Mouse (Mus musculus): ENCODE measurements at regions not wholly inside any gene's neighbourhood (a gene's known extent, or its start where the extent isn't known, plus 50 kb on each side); places are given as distances from the start of the nearest gene placed in this dataset.

DNA sequence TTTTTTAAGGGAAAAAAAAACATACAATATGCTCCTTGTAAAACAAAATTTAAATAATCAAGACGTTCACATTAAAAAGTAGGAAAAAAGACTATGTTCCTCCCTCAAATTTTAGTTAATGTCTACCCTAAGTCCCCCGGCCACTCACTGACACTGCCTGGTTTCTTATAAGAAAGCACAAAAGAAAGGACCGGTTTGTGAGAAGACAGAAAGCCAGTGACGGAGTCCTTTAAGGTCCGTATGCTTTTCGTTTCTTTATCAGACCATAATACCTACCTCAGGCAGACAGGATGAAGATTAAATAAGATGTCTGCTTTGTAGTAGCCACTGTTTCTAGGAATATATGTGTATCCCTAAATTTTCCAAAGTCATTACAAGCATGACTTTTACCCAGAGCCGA is 164.3 kb downstream of the Npr3 start:
- Histone ChIP-seq H3K36me3 (no peaks in the 10 kb centered on the region), H3K27ac (replicated peaks) (no peak overlapping the region), H3K4me2 (no peak overlapping the region), H3K9ac (replicated peaks) (no peak overlapping the region), H3K9me3 (replicated peaks) (no peaks in the 10 kb centered on the region), H3K4me1 (peaks cover 15% of the 10 kb centered on the region), H3K27me3 (replicated peaks) (no peaks in the 10 kb centered on the region), H3K4me3 (replicated peaks) (no peak overlapping the region)
- 77% methylated on average over 7 of the region's 7 CpGs for WGBS
- no peak for ATAC-seq (ENCODE audit: low FRiP score)

DNA sequence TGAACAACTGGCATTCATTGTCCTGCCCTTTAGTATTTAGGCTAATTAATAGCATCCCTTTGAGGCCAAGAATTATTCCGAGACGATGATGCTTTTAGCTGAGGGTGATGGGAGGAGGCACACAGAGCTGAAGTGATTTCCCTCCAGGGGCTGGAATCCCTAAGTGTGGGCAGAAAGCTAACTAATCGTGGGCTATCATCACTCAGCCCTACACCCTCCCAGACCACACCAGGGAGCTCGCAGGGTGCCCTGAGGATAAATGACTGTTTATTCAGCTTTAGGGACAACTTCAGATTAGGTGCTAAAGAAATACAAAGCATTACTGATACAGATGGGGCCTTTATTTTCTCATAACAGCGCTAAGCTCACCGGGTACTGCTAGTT is 164.7 kb downstream of the Npr3 start:
- no peaks in the 10 kb centered on the region for H3K9me3 ChIP-seq (replicated peaks)
- H3K4me2 ChIP-seq = peak overlapping the region; percentile 49
- H3K4me3 ChIP-seq (replicated peaks) = 0 out of 2 replicates have a peak overlapping the region, but pooled peaks have one; percentile 1
- no peaks in the 10 kb centered on the region for H3K27me3 ChIP-seq (replicated peaks)
- 0 out of 2 replicates have a peak overlapping the region, but pooled peaks have one; percentile 8 for H3K9ac ChIP-seq (replicated peaks)
- H3K36me3 ChIP-seq = no peaks in the 10 kb centered on the region
- no peak for ATAC-seq (ENCODE audit: low FRiP score)
- peaks cover 15% of the 10 kb centered on the region for H3K4me1 ChIP-seq
- no peak overlapping the region for H3K27ac ChIP-seq (replicated peaks)
- 10% methylated on average over 6 of the region's 6 CpGs for WGBS

GRCm38 (mm10) chr15:11741598-11742345 is 165.3 kb downstream of the Npr3 start:
- Histone ChIP-seq H3K36me3 (no peaks in the 10 kb centered on the region), H3K9me3 (replicated peaks) (no peaks in the 10 kb centered on the region), H3K4me3 (replicated peaks) (0 out of 2 replicates have a peak overlapping the region, but pooled peaks have one; percentile 1), H3K27ac (replicated peaks) (no peak overlapping the region), H3K4me1 (peaks cover 15% of the 10 kb centered on the region), H3K4me2 (peak overlapping the region; percentile 49), H3K27me3 (replicated peaks) (no peaks in the 10 kb centered on the region), H3K9ac (replicated peaks) (peak overlapping the region; percentile 17; the same call in 1 of the 2 replicates)
- 26% methylated on average over 18 of the region's 18 CpGs for WGBS
- peak; percentile 76 for ATAC-seq (ENCODE audit: low FRiP score)

DNA sequence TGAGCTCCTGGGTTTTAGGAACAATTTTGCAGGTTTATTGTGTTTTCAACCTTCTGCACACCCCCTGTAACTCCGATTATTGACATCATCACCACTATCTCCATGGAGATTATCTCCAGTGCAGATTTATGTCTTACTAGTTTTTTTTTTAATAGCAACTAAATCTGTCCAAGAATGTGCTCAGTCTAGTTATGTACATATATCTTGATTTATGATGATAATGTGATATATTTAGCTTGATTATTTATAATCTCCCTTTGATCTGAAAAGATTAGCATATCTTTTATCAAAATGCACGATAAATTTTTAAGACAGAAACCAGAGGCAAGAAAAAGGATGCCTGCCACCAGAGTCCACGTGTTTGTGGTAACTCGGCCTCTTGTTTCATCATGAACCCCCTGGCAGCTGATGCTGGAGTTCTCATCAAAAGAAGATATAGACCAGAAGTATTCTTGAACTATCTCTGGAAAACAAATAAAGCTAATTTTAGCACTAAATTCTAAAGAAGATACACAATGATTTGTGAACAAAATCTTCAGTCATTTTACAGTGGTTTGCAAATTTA is 169.6 kb downstream of the Npr3 start:
- Histone ChIP-seq H3K4me1 (peaks cover 14% of the 10 kb centered on the region), H3K4me3 (replicated peaks) (no peak overlapping the region), H3K9me3 (replicated peaks) (no peaks in the 10 kb centered on the region), H3K36me3 (no peaks in the 10 kb centered on the region), H3K27ac (replicated peaks) (no peak overlapping the region), H3K27me3 (replicated peaks) (no peaks in the 10 kb centered on the region), H3K9ac (replicated peaks) (no peak overlapping the region), H3K4me2 (no peak overlapping the region)
- no peak for ATAC-seq (ENCODE audit: low FRiP score)
- 86% methylated on average over 4 of the region's 4 CpGs for WGBS

- Histone ChIP-seq H3K4me2 (no peak overlapping the region), H3K9ac (replicated peaks) (no peak overlapping the region), H3K4me1 (no peaks in the 10 kb centered on the region), H3K36me3 (no peaks in the 10 kb centered on the region), H3K27ac (replicated peaks) (no peak overlapping the region), H3K9me3 (replicated peaks) (no peaks in the 10 kb centered on the region), H3K27me3 (replicated peaks) (no peaks in the 10 kb centered on the region), H3K4me3 (replicated peaks) (no peak overlapping the region)
- 88% methylated on average over 5 of the region's 5 CpGs for WGBS
- ATAC-seq (ENCODE audit: low FRiP score) = no peak
Observed at GRCm38 (mm10) chr15:11734639-11735265, 172.3 kb downstream of the Npr3 start.

DNA sequence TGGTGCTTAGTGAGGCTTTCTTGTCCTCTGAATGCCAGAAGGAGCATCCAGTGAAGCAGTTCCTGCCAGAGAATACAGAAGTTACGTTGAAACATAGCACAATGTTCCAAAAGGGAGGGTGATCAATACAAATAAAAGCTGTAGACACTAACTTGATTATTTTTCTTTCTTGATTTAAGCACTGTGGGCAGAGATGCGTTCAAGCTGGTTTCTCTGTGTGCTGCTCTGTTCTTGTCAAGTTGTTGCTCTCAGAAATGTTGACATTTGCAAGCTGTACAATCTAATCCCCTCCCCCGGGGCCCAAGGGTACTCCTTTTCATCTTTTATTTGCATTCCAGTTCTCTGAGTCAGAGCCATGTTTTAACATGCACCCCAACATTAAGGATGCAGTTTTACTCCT is 177.7 kb downstream of the Npr3 start:
- no peaks in the 10 kb centered on the region for H3K4me1 ChIP-seq
- no peak overlapping the region for H3K4me3 ChIP-seq (replicated peaks)
- no peaks in the 10 kb centered on the region for H3K27me3 ChIP-seq (replicated peaks)
- H3K36me3 ChIP-seq = no peaks in the 10 kb centered on the region
- no peaks in the 10 kb centered on the region for H3K9me3 ChIP-seq (replicated peaks)
- H3K27ac ChIP-seq (replicated peaks) = no peak overlapping the region
- no peak for ATAC-seq (ENCODE audit: low FRiP score)
- H3K9ac ChIP-seq (replicated peaks) = no peak overlapping the region
- WGBS = 72% methylated on average over 3 of the region's 3 CpGs
- no peak overlapping the region for H3K4me2 ChIP-seq

DNA sequence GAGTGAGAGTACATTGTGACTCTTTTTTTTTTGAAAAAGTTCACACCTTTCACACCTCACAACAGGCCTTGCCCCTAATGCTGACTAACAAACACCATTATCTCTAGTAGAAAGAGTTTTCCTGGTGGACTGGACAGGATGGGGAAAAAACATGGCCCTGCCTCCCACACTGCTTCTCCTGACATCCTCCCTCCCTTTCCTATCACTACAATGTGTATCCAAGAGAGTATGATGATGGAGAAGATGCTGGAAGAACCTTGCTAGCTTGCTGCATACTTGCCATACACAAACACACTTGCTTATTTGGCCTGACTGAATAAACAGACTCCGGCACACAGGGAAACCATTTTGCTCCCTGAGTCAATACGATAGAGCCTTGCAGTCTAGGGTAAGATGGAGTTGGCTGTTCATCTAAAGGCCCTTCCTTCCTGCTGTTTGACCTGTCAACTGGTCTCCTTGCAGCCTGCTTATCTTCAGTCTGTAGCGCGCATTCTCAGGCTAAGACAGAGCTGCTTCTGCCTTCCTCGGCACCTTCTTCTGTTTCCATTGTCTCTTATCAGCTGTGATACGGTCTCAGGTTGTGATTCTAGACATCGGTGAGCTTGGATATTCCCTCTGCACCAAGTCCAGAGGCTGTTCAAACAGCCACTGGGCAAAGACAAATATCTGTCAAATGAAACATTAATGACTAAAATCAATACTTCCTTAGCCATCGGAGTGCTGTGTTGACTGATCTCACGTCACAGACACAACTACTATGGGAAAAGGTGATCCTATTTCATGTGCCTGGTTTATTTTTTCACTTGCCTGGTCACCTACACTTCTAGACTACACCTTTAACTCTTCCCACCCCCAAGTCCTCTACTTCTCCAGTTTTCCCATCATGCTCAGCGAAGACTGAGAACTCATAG is 181.2 kb downstream of the Npr3 start:
- Histone ChIP-seq H3K27me3 (replicated peaks) (no peaks in the 10 kb centered on the region), H3K4me1 (no peaks in the 10 kb centered on the region), H3K9me3 (replicated peaks) (no peaks in the 10 kb centered on the region), H3K27ac (replicated peaks) (no peak overlapping the region), H3K9ac (replicated peaks) (no peak overlapping the region), H3K4me2 (no peak overlapping the region), H3K4me3 (replicated peaks) (no peak overlapping the region), H3K36me3 (no peaks in the 10 kb centered on the region)
- ATAC-seq (ENCODE audit: low FRiP score) = no peak
- 87% methylated on average over 10 of the region's 10 CpGs for WGBS

- ATAC-seq (ENCODE audit: low FRiP score) = no peak
- Histone ChIP-seq H3K27ac (replicated peaks) (no peak overlapping the region), H3K4me1 (no peaks in the 10 kb centered on the region), H3K27me3 (replicated peaks) (no peaks in the 10 kb centered on the region), H3K4me3 (replicated peaks) (no peak overlapping the region), H3K9ac (replicated peaks) (no peak overlapping the region), H3K36me3 (no peaks in the 10 kb centered on the region), H3K4me2 (no peak overlapping the region), H3K9me3 (replicated peaks) (no peaks in the 10 kb centered on the region)
- 85% methylated on average over 4 of the region's 4 CpGs for WGBS
Observed at GRCm38 (mm10) chr15:11720645-11721044, 186.4 kb downstream of the Npr3 start.

DNA sequence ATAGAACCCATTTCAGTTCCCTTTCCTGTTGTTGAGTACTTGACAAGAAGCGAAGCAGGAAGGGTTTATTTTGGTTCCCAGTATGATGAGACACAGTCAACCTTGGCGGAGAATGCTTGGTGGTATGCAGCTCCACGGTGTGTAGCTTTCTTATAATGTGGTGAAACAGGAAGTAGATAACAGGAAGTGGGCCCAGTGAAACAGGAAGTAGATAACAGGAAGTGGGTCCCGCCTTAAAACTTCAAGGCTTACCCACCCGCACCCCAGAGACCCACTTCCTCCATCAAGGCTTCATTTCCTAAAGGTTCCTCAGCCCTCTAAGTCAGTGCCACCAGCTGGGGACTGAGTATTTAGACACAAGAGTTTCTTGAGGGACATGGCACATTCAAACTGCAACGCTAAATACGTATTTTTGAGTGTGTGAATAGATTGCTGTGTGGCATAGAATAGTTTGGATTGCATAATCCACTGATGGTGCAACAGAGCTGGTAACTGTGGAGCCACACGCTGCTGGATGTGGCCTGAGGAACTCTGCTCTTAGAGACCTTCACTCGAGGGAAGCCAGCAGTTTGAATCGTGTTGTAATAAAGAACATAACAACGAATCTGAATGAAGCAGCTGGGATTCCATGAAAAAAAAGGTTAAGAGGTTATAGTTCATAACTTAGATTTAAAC is 190.8 kb downstream of the Npr3 start:
- Histone ChIP-seq H3K9me3 (replicated peaks) (no peaks in the 10 kb centered on the region), H3K27ac (replicated peaks) (no peak overlapping the region), H3K4me1 (no peaks in the 10 kb centered on the region), H3K27me3 (replicated peaks) (no peaks in the 10 kb centered on the region), H3K4me3 (replicated peaks) (no peak overlapping the region), H3K9ac (replicated peaks) (no peak overlapping the region), H3K36me3 (no peaks in the 10 kb centered on the region), H3K4me2 (no peak overlapping the region)
- ATAC-seq (ENCODE audit: low FRiP score) = no peak
- 93% methylated on average over 11 of the region's 11 CpGs for WGBS

- H3K36me3 ChIP-seq = no peaks in the 10 kb centered on the region
- 79% methylated on average over 16 of the region's 16 CpGs for WGBS
- no peak overlapping the region for H3K27ac ChIP-seq (replicated peaks)
- H3K9ac ChIP-seq (replicated peaks) = no peak overlapping the region
- no peaks in the 10 kb centered on the region for H3K4me1 ChIP-seq
- ATAC-seq (ENCODE audit: low FRiP score) = no peak
- H3K4me2 ChIP-seq = no peak overlapping the region
- no peaks in the 10 kb centered on the region for H3K9me3 ChIP-seq (replicated peaks)
- H3K4me3 ChIP-seq (replicated peaks) = no peak overlapping the region
- no peaks in the 10 kb centered on the region for H3K27me3 ChIP-seq (replicated peaks)
Observed at GRCm38 (mm10) chr15:11712481-11713274, 194.4 kb downstream of the Npr3 start.
